Mouse (Mus musculus): Measurements from ENCODE around the gene Cish. TPM values are rescaled to one million over a fixed set of nuclear protein-coding genes. Genes with fewer than 3 reads are reported as not detected.

Cish gene
- total and polyA plus RNA-seq, 3 experiments: 10.0 to 24.5 TPM; not detected in 1

DNA sequence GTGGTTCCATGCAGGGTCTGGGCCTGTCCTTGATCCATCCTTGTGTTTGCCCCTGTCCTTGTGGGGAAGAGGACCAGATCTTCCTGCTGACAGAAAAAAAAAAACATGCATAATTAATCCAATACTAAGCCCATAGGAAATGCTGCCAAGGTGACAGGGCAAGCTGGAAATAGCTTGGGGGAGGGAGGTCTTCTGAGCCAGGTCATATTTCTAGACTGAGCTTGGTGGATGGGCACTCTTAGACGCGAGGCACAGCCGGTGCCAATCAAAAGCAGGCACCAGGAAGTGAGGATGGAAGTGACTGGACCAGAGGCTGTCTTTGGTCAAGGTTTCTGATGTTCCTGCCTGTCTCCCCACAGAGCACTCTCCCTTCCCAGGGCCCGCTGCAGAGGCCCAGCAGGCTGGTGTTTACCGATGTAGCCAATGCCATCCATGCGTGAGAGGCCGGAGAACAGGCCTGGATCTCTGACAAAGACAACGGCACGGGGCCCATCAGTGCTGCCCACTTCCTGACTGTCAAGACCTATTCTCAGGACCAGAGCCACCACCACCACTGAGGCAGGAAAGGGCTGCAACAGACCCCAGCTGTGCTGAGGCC lies 51.9 kb downstream of the Cish start:
- no peaks in the 10 kb centered on the region; a peak in 2 of 4 replicates for H3K27me3 ChIP-seq (ENCODE audit: control insufficient read depth in 1 of 2, insufficient read depth in 2 of 2, low read length in 2 of 2)
- no peak for DNase-seq (ENCODE audit: low read depth, low spot score)
- no peak overlapping the region for H3K27ac ChIP-seq (ENCODE audit: control insufficient read depth, low read depth, low read length)
- no peaks in the 10 kb centered on the region for H3K9me3 ChIP-seq (replicated peaks; ENCODE audit: insufficient read depth, low read length)
- no peaks in the 10 kb centered on the region for H3K79me2 ChIP-seq (ENCODE audit: control insufficient read depth, insufficient read depth, low read length, poor library complexity)
- H3K36me3 ChIP-seq (ENCODE audit: control insufficient read depth in 1 of 2, insufficient read depth in 2 of 2, low read length in 2 of 2): peaks cover 0 to 6% of the 10 kb centered on the region in 2 experiments; a peak in 2 of 4 replicates
- no peak overlapping the region for H3K9ac ChIP-seq (ENCODE audit: control insufficient read depth, low read depth, low read length, poor library complexity, severe bottlenecking)
- H3K4me1 ChIP-seq (ENCODE audit: control insufficient read depth in 1 of 2, insufficient read depth in 2 of 2, low read length in 2 of 2): peaks cover 0 to 10% of the 10 kb centered on the region in 2 experiments; a peak in 1 of 4 replicates
- TF ChIP-seq POLR2AphosphoS5 (IDR thresholded peaks at IDR 0.05; ENCODE audit: borderline replicate concordance, low read depth, low read length) (no peak), RAD21 (IDR thresholded peaks at IDR 0.05; ENCODE audit: low read depth, low read length) (no peak), MAX (IDR thresholded peaks at IDR 0.05; ENCODE audit: low read length) (no peak), POLR2A (IDR thresholded peaks at IDR 0.05; ENCODE audit: control insufficient read depth in 1 of 2, insufficient read depth in 1 of 2, low read depth in 1 of 2, low read length in 2 of 2, poor library complexity in 1 of 2) (no peak), UBTF (IDR thresholded peaks at IDR 0.05; ENCODE audit: borderline replicate concordance, insufficient read depth, low read depth, low read length) (no peak), GATA1 (IDR thresholded peaks at IDR 0.05; ENCODE audit: low read depth, low read length) (no peak), CHD2 (IDR thresholded peaks at IDR 0.05; ENCODE audit: low read length) (no peak), BHLHE40 (IDR thresholded peaks at IDR 0.05; ENCODE audit: borderline replicate concordance, low read depth, low read length) (no peak), HCFC1 (IDR thresholded peaks at IDR 0.05; ENCODE audit: low read depth, low read length) (no peak), NELFE (IDR thresholded peaks at IDR 0.05; ENCODE audit: low read depth, low read length) (no peak), ZKSCAN1 (IDR thresholded peaks at IDR 0.05; ENCODE audit: low read depth, low read length) (no peak), ZNF384 (IDR thresholded peaks at IDR 0.05; ENCODE audit: low read depth, low read length) (no peak)
- no peak overlapping the region for H3K4me3 ChIP-seq (ENCODE audit: control insufficient read depth in 1 of 2, insufficient read depth in 1 of 2, low read depth in 2 of 2, low read length in 2 of 2)

DNA sequence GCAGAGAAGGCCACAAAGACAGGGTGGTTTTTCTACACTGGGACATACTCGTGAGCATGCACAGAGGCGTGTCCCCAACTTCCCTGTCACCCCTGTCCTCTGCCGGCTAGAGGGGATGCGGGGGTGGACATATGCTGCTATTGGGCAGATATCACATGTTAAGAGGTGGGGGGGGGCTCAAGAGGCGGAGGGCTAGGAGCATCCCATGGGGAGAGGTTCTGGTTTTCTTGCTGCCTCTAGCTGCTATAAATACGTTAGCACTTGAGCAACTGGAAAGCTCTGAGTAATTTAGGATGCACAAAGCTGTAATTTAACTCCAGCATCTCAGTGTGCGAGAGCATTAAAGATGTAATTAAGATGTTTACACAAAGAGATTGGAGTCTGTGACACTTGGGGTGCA lies 53.5 kb downstream of the Cish start:
- no peaks in the 10 kb centered on the region for H3K79me2 ChIP-seq (ENCODE audit: control insufficient read depth, insufficient read depth, low read length, poor library complexity)
- H3K4me1 ChIP-seq (ENCODE audit: control insufficient read depth in 1 of 2, insufficient read depth in 2 of 2, low read length in 2 of 2): peaks cover 0 to 10% of the 10 kb centered on the region in 2 experiments; a peak in 1 of 4 replicates
- no peak for DNase-seq (ENCODE audit: low read depth, low spot score)
- no peak overlapping the region for H3K27ac ChIP-seq (ENCODE audit: control insufficient read depth, low read depth, low read length)
- no peak overlapping the region for H3K9ac ChIP-seq (ENCODE audit: control insufficient read depth, low read depth, low read length, poor library complexity, severe bottlenecking)
- H3K36me3 ChIP-seq (ENCODE audit: control insufficient read depth in 1 of 2, insufficient read depth in 2 of 2, low read length in 2 of 2): peaks cover 0 to 6% of the 10 kb centered on the region in 2 experiments; a peak in 2 of 4 replicates
- no peak overlapping the region for H3K4me3 ChIP-seq (ENCODE audit: control insufficient read depth in 1 of 2, insufficient read depth in 1 of 2, low read depth in 2 of 2, low read length in 2 of 2)
- TF ChIP-seq POLR2AphosphoS5 (IDR thresholded peaks at IDR 0.05; ENCODE audit: borderline replicate concordance, low read depth, low read length) (no peak), USF1 (IDR thresholded peaks at IDR 0.05; ENCODE audit: low read depth, low read length) (no peak), GATA1 (IDR thresholded peaks at IDR 0.05; ENCODE audit: low read depth, low read length) (no peak), NELFE (IDR thresholded peaks at IDR 0.05; ENCODE audit: low read depth, low read length) (no peak), JUND (IDR thresholded peaks at IDR 0.05; ENCODE audit: low read depth, low read length) (no peak), TCF12 (IDR thresholded peaks at IDR 0.05; ENCODE audit: low read depth, low read length) (no peak), ZC3H11A (IDR thresholded peaks at IDR 0.05; ENCODE audit: low read depth, low read length) (no peak)
- H3K27me3 ChIP-seq (ENCODE audit: control insufficient read depth in 1 of 2, insufficient read depth in 2 of 2, low read length in 2 of 2): peaks cover under 1 to 2% of the 10 kb centered on the region in 2 experiments; a peak in 3 of 4 replicates
- H3K9me3 ChIP-seq (replicated peaks; ENCODE audit: insufficient read depth, low read length): no peaks in the 10 kb centered on the region

Other genes with a start within 250 kb of the Cish start
- 0.08 TPM in 1 of 2 replicates, not detected in the other for gene Dock3, start 64.1 kb upstream of the Cish start, total RNA-seq (2012; rRNA removed)
- under 1 TPM in 1 of 2 experiments, not detected in 1; 0.03 TPM for gene Dock3, start 64.1 kb upstream of the Cish start, polyA plus RNA-seq (2012; ENCODE audit: insufficient read depth in 1 of 2, insufficient read length in 2 of 2, low read depth in 1 of 2, low replicate concordance in 2 of 2, missing spikeins in 1 of 2)
- 36.0 and 49.9 TPM in 2 replicates for gene Mapkapk3, start 6.1 kb upstream of the Cish start, total RNA-seq (2012; rRNA removed)
- gene Mapkapk3, start 6.1 kb upstream of the Cish start, polyA plus RNA-seq (2012; ENCODE audit: insufficient read depth in 1 of 2, insufficient read length in 2 of 2, low read depth in 1 of 2, low replicate concordance in 2 of 2, missing spikeins in 1 of 2): 10 to 100 TPM in 1 of 2 experiments, not detected in 1; 42.3 TPM
- 7.5 TPM in 2 replicates for gene Hemk1, start 42.3 kb downstream of the Cish start, total RNA-seq (2012; rRNA removed)
- gene Hemk1, start 42.3 kb downstream of the Cish start, polyA plus RNA-seq (2012; ENCODE audit: insufficient read depth in 1 of 2, insufficient read length in 2 of 2, low read depth in 1 of 2, low replicate concordance in 2 of 2, missing spikeins in 1 of 2): 10 to 100 TPM in 1 of 2 experiments, not detected in 1; 11.8 TPM
- gene 6430571L13Rik, start 44.6 kb downstream of the Cish start, total RNA-seq (2012; rRNA removed): 0.35 and 0.36 TPM in 2 replicates
- gene 6430571L13Rik, start 44.6 kb downstream of the Cish start, polyA plus RNA-seq (2012; ENCODE audit: insufficient read depth in 1 of 2, insufficient read length in 2 of 2, low read depth in 1 of 2, low replicate concordance in 2 of 2, missing spikeins in 1 of 2): under 1 TPM in 1 of 2 experiments, not detected in 1; 0.35 TPM
- 0.20 TPM in 1 of 2 replicates, not detected in the other for gene Cacna2d2, start 103.6 kb downstream of the Cish start, total RNA-seq (2012; rRNA removed)
- gene Cacna2d2, start 103.6 kb downstream of the Cish start, polyA plus RNA-seq (2012; ENCODE audit: insufficient read depth in 1 of 2, insufficient read length in 2 of 2, low read depth in 1 of 2, low replicate concordance in 2 of 2, missing spikeins in 1 of 2): under 1 TPM in 1 of 2 experiments, not detected in 1; 0.67 TPM
- gene Tmem115, start 237.9 kb downstream of the Cish start, total RNA-seq (2012; rRNA removed): 26.0 and 34.6 TPM in 2 replicates
- gene Tmem115, start 237.9 kb downstream of the Cish start, polyA plus RNA-seq (2012; ENCODE audit: insufficient read depth in 1 of 2, insufficient read length in 2 of 2, low read depth in 1 of 2, low replicate concordance in 2 of 2, missing spikeins in 1 of 2): 10 to 100 TPM in 1 of 2 experiments, not detected in 1; 39.3 TPM
- gene Cyb561d2, start 246.2 kb downstream of the Cish start, total RNA-seq (2012; rRNA removed): 38.1 and 38.3 TPM in 2 replicates
- gene Cyb561d2, start 246.2 kb downstream of the Cish start, polyA plus RNA-seq (2012; ENCODE audit: insufficient read depth in 1 of 2, insufficient read length in 2 of 2, low read depth in 1 of 2, low replicate concordance in 2 of 2, missing spikeins in 1 of 2): 10 to 100 TPM in 1 of 2 experiments, not detected in 1; 37.8 TPM
- 23.2 and 25.4 TPM in 2 replicates for gene Nprl2, start 246.2 kb downstream of the Cish start, total RNA-seq (2012; rRNA removed)
- 10 to 100 TPM in 1 of 2 experiments, not detected in 1; 30.2 TPM for gene Nprl2, start 246.2 kb downstream of the Cish start, polyA plus RNA-seq (2012; ENCODE audit: insufficient read depth in 1 of 2, insufficient read length in 2 of 2, low read depth in 1 of 2, low replicate concordance in 2 of 2, missing spikeins in 1 of 2)